Comparison of ENCODE assay signal across 8 mouse cellular contexts in the genomic region with DNA sequence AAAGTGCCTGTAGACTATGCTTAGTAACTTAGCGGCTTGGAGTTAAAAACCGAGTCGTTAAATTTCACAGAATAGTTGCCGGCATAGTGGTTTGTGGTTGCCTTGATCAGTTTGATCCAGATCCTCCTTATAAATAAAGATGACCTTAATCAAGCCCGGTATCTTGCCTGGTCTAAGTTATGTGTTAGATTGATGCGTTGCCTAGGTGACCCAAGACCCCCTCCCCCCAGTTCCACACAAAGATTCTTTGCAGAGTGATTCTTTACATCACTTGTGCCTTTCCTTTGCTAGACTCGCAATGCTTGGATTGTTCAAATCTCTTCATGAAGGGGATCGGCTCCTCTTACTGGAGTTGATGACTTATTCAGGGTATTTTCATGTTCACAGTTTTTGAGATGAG. TPM values are rescaled to one million over a fixed set of nuclear protein-coding genes. Genes with fewer than 3 reads are reported as not detected.
DNase-seq lines count a peak whose midpoint lies in the region; ATAC-seq and TF ChIP-seq lines count a peak whose summit lies in the region.

No protein-coding gene starts in this region.

- no peaks in the 10 kb centered on the region for H3K9me3 ChIP-seq in kidney, postnatal 0 days (replicated peaks; ENCODE audit: low read length)
- H3K9me3 ChIP-seq in forebrain, embryonic 10.5 days = peaks cover 5% of the 10 kb centered on the region; the same call in 1 of the 2 replicates
- H3K9me3 ChIP-seq in liver, embryonic 11.5 days (ENCODE audit: control insufficient read depth, low read length) = no peaks in the 10 kb centered on the region
- no peaks in the 10 kb centered on the region for H3K9me3 ChIP-seq in stomach, embryonic 14.5 days (ENCODE audit: control insufficient read depth, low read depth, low read length)

- no peaks in the 10 kb centered on the region for H3K27me3 ChIP-seq in kidney, postnatal 0 days (ENCODE audit: insufficient read depth, low read length)
- no peaks in the 10 kb centered on the region for H3K27me3 ChIP-seq in forebrain, embryonic 10.5 days (ENCODE audit: poor library complexity, severe bottlenecking)
- no peaks in the 10 kb centered on the region for H3K27me3 ChIP-seq in liver, embryonic 11.5 days (replicated peaks; ENCODE audit: control insufficient read depth, insufficient read depth, low read length)
- no peaks in the 10 kb centered on the region for H3K27me3 ChIP-seq in stomach, embryonic 14.5 days (ENCODE audit: control insufficient read depth, insufficient read depth, low read length)

- 2% methylated on average over 8 of the region's 8 CpGs for WGBS in kidney, postnatal 0 days
- 2% methylated on average over 8 of the region's 8 CpGs for WGBS in forebrain, embryonic 10.5 days
- 6% methylated on average over 8 of the region's 8 CpGs for WGBS in liver, embryonic 11.5 days
- WGBS in stomach, embryonic 14.5 days = under 1% methylated on average over 8 of the region's 8 CpGs

- peak; percentile 28 for DNase-seq in kidney, postnatal 0 days (ENCODE audit: low spot score)
- DNase-seq in kidney, postnatal 25 days = no peak
- DNase-seq in Muller cell, postnatal 12 days (ENCODE audit: inconsistent ontology term) = peak; percentile 62
- DNase-seq in forebrain, embryonic 10.5 days (ENCODE audit: extremely low spot score, low spot score) = peak; percentile 55
- peak; percentile 36 for DNase-seq in liver, embryonic 11.5 days (ENCODE audit: low spot score)
- no peak for DNase-seq in left cerebral cortex, adult 9 months (ENCODE audit: low spot score in 2 of 2)
- DNase-seq in testis, postnatal 14 days (ENCODE audit: low spot score) = no peak

- peak overlapping the region; percentile 94 for H3K4me3 ChIP-seq in kidney, postnatal 0 days (replicated peaks; ENCODE audit: low read depth, low read length)
- H3K4me3 ChIP-seq in forebrain, embryonic 10.5 days = peak overlapping the region; percentile 89
- H3K4me3 ChIP-seq in liver, embryonic 11.5 days (ENCODE audit: low read depth, low read length) = peak overlapping the region; percentile 77
- peak overlapping the region; percentile 71 for H3K4me3 ChIP-seq in stomach, embryonic 14.5 days (ENCODE audit: low read depth, low read length)

- no peaks in the 10 kb centered on the region for H3K36me3 ChIP-seq in kidney, postnatal 0 days (ENCODE audit: insufficient read depth, low read length)
- H3K36me3 ChIP-seq in forebrain, embryonic 10.5 days (replicated peaks) = peaks cover 18% of the 10 kb centered on the region
- H3K36me3 ChIP-seq in liver, embryonic 11.5 days (ENCODE audit: control insufficient read depth, insufficient read depth, low read length) = no peaks in the 10 kb centered on the region
- H3K36me3 ChIP-seq in stomach, embryonic 14.5 days (ENCODE audit: control insufficient read depth, insufficient read depth, low read length) = no peaks in the 10 kb centered on the region; the same call in 1 of the 2 replicates

- no peak overlapping the region for H3K27ac ChIP-seq in kidney, postnatal 0 days
- H3K27ac ChIP-seq in forebrain, embryonic 10.5 days = peak overlapping the region; percentile 99
- no peak overlapping the region for H3K27ac ChIP-seq in liver, embryonic 11.5 days (ENCODE audit: low read depth, low read length)
- no peak overlapping the region; the same call in 1 of the 2 replicates for H3K27ac ChIP-seq in stomach, embryonic 14.5 days (ENCODE audit: low read length)

- 0 out of 2 replicates have a peak, but pooled peaks cover 4% of the 10 kb centered on the region for H3K4me1 ChIP-seq in kidney, postnatal 0 days (replicated peaks; ENCODE audit: insufficient read depth, low read length)
- H3K4me1 ChIP-seq in forebrain, embryonic 10.5 days = peaks cover 32% of the 10 kb centered on the region
- no peaks in the 10 kb centered on the region for H3K4me1 ChIP-seq in liver, embryonic 11.5 days (replicated peaks; ENCODE audit: control insufficient read depth, insufficient read depth, low read length)
- H3K4me1 ChIP-seq in stomach, embryonic 14.5 days (ENCODE audit: control insufficient read depth, insufficient read depth, low read length) = 0 out of 2 replicates have a peak, but pooled peaks cover 2% of the 10 kb centered on the region

- H3K4me2 ChIP-seq in kidney, postnatal 0 days (ENCODE audit: low read length) = peak overlapping the region; percentile 66
- peak overlapping the region; percentile 74 for H3K4me2 ChIP-seq in liver, embryonic 11.5 days
- peak overlapping the region; percentile 64 for H3K4me2 ChIP-seq in stomach, embryonic 14.5 days (replicated peaks; ENCODE audit: low read depth, low read length)

- peak overlapping the region; percentile 96 for H3K9ac ChIP-seq in kidney, postnatal 0 days (ENCODE audit: low read depth, low read length)
- H3K9ac ChIP-seq in liver, embryonic 11.5 days (ENCODE audit: low read depth, low read length) = peak overlapping the region; percentile 82
- H3K9ac ChIP-seq in stomach, embryonic 14.5 days (replicated peaks; ENCODE audit: low read depth, low read length) = peak overlapping the region; percentile 79

- ATAC-seq in kidney, postnatal 0 days (replicated peaks; ENCODE audit: low FRiP score, low read depth) = no peak
- ATAC-seq in liver, embryonic 11.5 days (replicated peaks; ENCODE audit: low FRiP score) = no peak
- no peak for ATAC-seq in stomach, embryonic 14.5 days (ENCODE audit: insufficient number of reproducible peaks, insufficient read depth, low FRiP score, low read depth)

- TF ChIP-seq CTCF in kidney, postnatal 0 days (IDR thresholded peaks at IDR 0.05; ENCODE audit: low read depth) = no peak

RNA-seq across cellular contexts. Expression of gene Hsf2, which starts 1.0 kb away (rescaled TPM):
- polyA plus RNA-seq in kidney, postnatal 0 days (2015; fragmentation: Nextera tagmentation; extraction: Ambion mirVana) = 26.2 and 27.8 TPM in 2 replicates
- polyA plus RNA-seq in forebrain, embryonic 10.5 days (2016; fragmentation: Nextera tagmentation; extraction: Ambion mirVana) = 51.8 and 53.2 TPM in 2 replicates
- 19.2 and 19.8 TPM in 2 replicates for polyA plus RNA-seq in liver, embryonic 11.5 days (2014; fragmentation: Nextera tagmentation; extraction: Ambion mirVana)
- polyA plus RNA-seq in stomach, embryonic 14.5 days (2014; fragmentation: Nextera tagmentation; extraction: Ambion mirVana) = 38.9 and 39.8 TPM in 2 replicates

RNA-seq across cellular contexts. Expression of gene Serinc1, which starts 45.1 kb away (rescaled TPM):
- 148 and 155 TPM in 2 replicates for polyA plus RNA-seq in kidney, postnatal 0 days (2015; fragmentation: Nextera tagmentation; extraction: Ambion mirVana)
- 119 and 121 TPM in 2 replicates for polyA plus RNA-seq in forebrain, embryonic 10.5 days (2016; fragmentation: Nextera tagmentation; extraction: Ambion mirVana)
- 88.8 and 99.7 TPM in 2 replicates for polyA plus RNA-seq in liver, embryonic 11.5 days (2014; fragmentation: Nextera tagmentation; extraction: Ambion mirVana)
- 162 and 167 TPM in 2 replicates for polyA plus RNA-seq in stomach, embryonic 14.5 days (2014; fragmentation: Nextera tagmentation; extraction: Ambion mirVana)

Comparison
In these comparisons a context has a peak if more than half of its experiments do, and no peak if none do; other contexts are left out.
1. DNase-seq: peak in kidney, postnatal 0 days (single experiment), Muller cell, postnatal 12 days (single experiment), forebrain, embryonic 10.5 days (single experiment) and liver, embryonic 11.5 days (single experiment); none in kidney, postnatal 25 days (0 of 2), left cerebral cortex, adult 9 months (0 of 2) and testis, postnatal 14 days (single experiment).
2. Peak in every context shown above with its lines, with median percentiles within 50 percentile points of each other: H3K4me2 ChIP-seq, H3K4me3 ChIP-seq and H3K9ac ChIP-seq.